Mouse (Mus musculus): Measurements from ENCODE around the gene Vpreb2. TPM values are rescaled to one million over a fixed set of nuclear protein-coding genes. Genes with fewer than 3 reads are reported as not detected.

Gene Vpreb2
- total RNA-seq (2023) = not detected

GRCm38 (mm10) chr16:17980128-17980527 lies at the start of gene Vpreb2:
Gene Vpreb2 (plus strand): TSS chr16:17980428.

Other genes starting within 250 kb of the Vpreb2 start
- 166 TPM for gene Med15, start 247.5 kb upstream of the Vpreb2 start, total RNA-seq (2023)
- gene Klhl22, start 220.8 kb upstream of the Vpreb2 start, total RNA-seq (2023) = 26.3 TPM
- gene Scarf2, start 183.1 kb upstream of the Vpreb2 start, total RNA-seq (2023) = not detected
- gene B830017H08Rik, start 147.3 kb upstream of the Vpreb2 start, total RNA-seq (2023) = not detected
- 12.4 TPM for gene Car15, start 142.1 kb upstream of the Vpreb2 start, total RNA-seq (2023)
- gene Gm20518, start 88.8 kb upstream of the Vpreb2 start, total RNA-seq (2023) = 5.4 TPM
- not detected for gene Tssk1, start 86.2 kb upstream of the Vpreb2 start, total RNA-seq (2023)
- gene Dgcr2, start 81.9 kb upstream of the Vpreb2 start, total RNA-seq (2023) = 59.0 TPM
- gene Tssk2, start 81.8 kb upstream of the Vpreb2 start, total RNA-seq (2023) = not detected
- gene Ess2, start 69.1 kb upstream of the Vpreb2 start, total RNA-seq (2023) = 69.0 TPM
- gene Gsc2, start 65.4 kb upstream of the Vpreb2 start, total RNA-seq (2023) = not detected
- 16.6 TPM for gene Slc25a1, start 52.2 kb upstream of the Vpreb2 start, total RNA-seq (2023)
- gene Dgcr6, start 72.4 kb downstream of the Vpreb2 start, total RNA-seq (2023) = 6.4 TPM
- 3.5 TPM for gene Prodh, start 109.8 kb downstream of the Vpreb2 start, total RNA-seq (2023)
- gene Rtn4r, start 147.2 kb downstream of the Vpreb2 start, total RNA-seq (2023) = not detected
- not detected for gene Ccdc188, start 237.5 kb downstream of the Vpreb2 start, total RNA-seq (2023)